Mouse (Mus musculus) thymus, postnatal 10 days (tissue): ENCODE results near the gene Olr1.

Experiments used
- DNase-seq, 2 experiments: peaks; one replicate each; pipeline ENCODE4 v3.0.0; 2021; ENCODE audit warnings: low spot score in 2 of 2

Olr1 gene

GRCm38 (mm10) chr6:129507024-129507423 is at the start of gene Olr1:
Gene Olr1 (minus strand): TSS chr6:129507165.
- DNase-seq = no peak

- DNase-seq = no peak
Measured at GRCm38 (mm10) chr6:129548009-129548408, 41.0 kb upstream of the Olr1 start.

- no peak for DNase-seq
Measured at GRCm38 (mm10) chr6:129547277-129547676, 40.3 kb upstream of the Olr1 start.

GRCm38 (mm10) chr6:129543709-129544606 is 37.0 kb upstream of the Olr1 start:
- peak in 1 of 2 experiments; percentile 40 for DNase-seq

- no peak for DNase-seq
Measured at GRCm38 (mm10) chr6:129542540-129542939, 35.6 kb upstream of the Olr1 start.

GRCm38 (mm10) chr6:129541931-129542330 is 35.0 kb upstream of the Olr1 start:
- no peak for DNase-seq

- no peak for DNase-seq
Measured at GRCm38 (mm10) chr6:129538555-129538954, 31.6 kb upstream of the Olr1 start.

- DNase-seq = no peak
Measured at GRCm38 (mm10) chr6:129535723-129536122, 28.8 kb upstream of the Olr1 start.

GRCm38 (mm10) chr6:129534627-129535190 is 27.7 kb upstream of the Olr1 start:
- no peak for DNase-seq

GRCm38 (mm10) chr6:129534057-129534456 is 27.1 kb upstream of the Olr1 start:
- no peak for DNase-seq

- DNase-seq = peak; percentile 33 to 36
Measured at GRCm38 (mm10) chr6:129532942-129533860, 26.2 kb upstream of the Olr1 start, which contains the start of gene Gabarapl1. Gene Gabarapl1 (plus strand): TSS chr6:129533160.

GRCm38 (mm10) chr6:129532556-129532941 is 25.6 kb upstream of the Olr1 start:
- no peak for DNase-seq

GRCm38 (mm10) chr6:129530261-129530660 is 23.3 kb upstream of the Olr1 start:
- no peak for DNase-seq

- DNase-seq = no peak
Measured at GRCm38 (mm10) chr6:129529605-129530004, 22.6 kb upstream of the Olr1 start.

GRCm38 (mm10) chr6:129527416-129527815 is 20.5 kb upstream of the Olr1 start:
- no peak for DNase-seq

GRCm38 (mm10) chr6:129526069-129526468 is 19.1 kb upstream of the Olr1 start:
- no peak for DNase-seq

- DNase-seq = peak in 1 of 2 experiments; percentile 19
Measured at GRCm38 (mm10) chr6:129517752-129518408, 10.9 kb upstream of the Olr1 start.

GRCm38 (mm10) chr6:129516388-129516787 is 9.4 kb upstream of the Olr1 start:
- no peak for DNase-seq

GRCm38 (mm10) chr6:129515068-129515467 is 8.1 kb upstream of the Olr1 start:
- DNase-seq = no peak

GRCm38 (mm10) chr6:129514376-129514775 is 7.4 kb upstream of the Olr1 start:
- no peak for DNase-seq

- no peak for DNase-seq
Measured at GRCm38 (mm10) chr6:129513409-129513808, 6.4 kb upstream of the Olr1 start.
